Mouse (Mus musculus): ENCODE measurements around the gene 1110002E22Rik. TPM values are rescaled to one million over a fixed set of nuclear protein-coding genes. Genes with fewer than 3 reads are reported as not detected.

Gene 1110002E22Rik
- polyA plus RNA-seq (2017; shearing (Covaris generic)), result not detected

DNA sequence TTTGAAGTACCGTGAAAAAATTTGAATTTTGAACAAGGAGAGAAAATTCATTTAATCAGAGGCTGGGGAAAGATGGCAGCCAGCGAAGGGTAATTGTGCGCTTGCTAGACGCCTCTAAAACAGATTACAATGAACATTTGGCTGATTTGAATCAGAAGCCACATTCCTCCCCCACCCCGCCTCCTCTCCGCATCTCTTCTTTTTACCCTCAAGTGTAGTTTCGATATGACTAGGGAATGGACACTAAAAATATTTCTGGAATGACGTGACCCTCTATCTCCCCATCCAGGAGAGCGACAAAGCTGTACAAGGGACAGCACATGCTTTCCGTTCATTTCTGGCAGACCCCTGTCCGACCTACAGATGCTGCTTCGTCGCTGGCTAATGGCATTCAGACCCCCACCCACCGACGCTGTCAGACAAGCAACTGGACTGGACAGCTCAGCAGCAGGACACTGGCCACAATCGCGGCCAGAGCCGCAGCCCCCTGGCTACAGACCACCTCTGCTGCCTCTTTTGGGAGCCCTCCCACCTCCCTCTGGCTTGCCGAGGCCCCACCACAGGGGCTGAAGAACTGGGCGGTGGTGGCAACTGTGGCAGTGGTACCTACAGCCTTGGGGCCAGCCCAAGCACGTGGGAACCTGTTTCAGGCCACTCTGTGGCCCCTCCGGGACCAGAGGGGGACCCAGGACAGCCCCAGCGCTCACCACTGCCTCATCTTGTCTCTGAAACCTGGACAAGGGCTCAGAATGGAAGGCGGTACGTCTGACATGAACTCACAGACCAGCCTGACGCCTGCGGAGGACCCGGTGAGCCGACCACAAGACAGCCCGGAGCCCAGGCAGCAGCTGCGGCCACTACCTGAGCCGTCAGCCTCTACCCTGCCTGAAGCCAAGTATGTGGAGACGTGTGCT, at the start of gene 1110002E22Rik:
Gene 1110002E22Rik, plus strand, starts transcription at position 321 of the 914 bp plus-strand sequence.
- ATAC-seq, result no peak

DNA sequence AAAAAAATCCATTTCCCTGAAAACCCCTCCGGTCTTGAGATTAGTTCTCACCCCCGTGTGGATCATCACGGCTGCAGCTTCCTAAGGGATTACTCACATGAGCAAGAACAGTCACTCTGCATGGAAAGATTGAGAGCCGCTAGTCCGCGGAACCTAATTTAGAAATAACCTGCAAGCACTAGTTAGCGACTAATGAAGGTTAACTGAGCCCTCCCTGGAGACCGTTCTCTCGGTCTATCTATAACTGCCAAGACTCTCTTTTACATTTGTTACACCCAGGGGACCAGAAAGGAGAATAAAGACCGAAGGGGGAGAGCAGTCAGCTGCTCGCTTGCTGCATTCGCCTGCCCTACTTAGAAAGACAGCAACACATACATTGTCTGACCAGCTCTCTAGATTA, 48.0 kb upstream of the 1110002E22Rik start:
- no peak for ATAC-seq

DNA sequence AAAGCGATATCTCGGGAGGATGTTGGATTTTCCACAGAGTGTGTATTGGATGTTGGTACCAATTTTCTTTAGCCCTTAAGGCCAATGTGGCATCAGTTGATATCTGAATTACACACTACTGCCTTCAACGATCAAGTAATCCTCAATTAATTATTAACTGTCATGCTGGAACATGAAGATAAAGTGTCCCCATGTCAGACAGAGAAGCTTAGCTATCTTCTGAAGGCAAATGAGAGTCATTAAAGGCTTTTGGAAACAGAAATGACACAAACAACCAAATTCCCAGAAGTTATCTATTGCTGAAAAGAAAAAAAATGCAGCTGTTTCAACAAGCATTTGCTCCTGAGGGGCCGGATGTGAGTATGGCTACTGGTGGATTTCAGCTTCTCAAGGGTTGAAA, 42.8 kb upstream of the 1110002E22Rik start:
- no peak for ATAC-seq

DNA sequence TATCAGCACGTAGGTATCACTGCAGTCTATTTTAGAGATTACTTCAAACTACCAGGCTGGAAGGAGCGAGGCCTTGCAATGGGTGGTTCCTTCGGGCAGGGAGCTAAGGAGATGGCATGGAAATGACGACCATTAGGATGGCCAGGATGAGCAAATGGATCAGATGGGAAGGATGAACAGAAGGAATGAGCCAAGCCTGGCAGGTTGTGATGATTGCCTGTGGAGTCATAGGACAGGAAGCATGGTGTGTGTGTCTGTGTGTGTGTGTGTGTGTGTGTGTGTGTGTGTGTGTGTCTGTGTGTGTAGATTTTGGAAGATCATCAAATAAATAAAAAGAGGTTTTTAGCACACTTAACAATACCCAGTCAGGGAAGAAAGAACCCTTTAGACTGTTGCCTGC, 42.2 kb upstream of the 1110002E22Rik start:
- ATAC-seq, result no peak

DNA sequence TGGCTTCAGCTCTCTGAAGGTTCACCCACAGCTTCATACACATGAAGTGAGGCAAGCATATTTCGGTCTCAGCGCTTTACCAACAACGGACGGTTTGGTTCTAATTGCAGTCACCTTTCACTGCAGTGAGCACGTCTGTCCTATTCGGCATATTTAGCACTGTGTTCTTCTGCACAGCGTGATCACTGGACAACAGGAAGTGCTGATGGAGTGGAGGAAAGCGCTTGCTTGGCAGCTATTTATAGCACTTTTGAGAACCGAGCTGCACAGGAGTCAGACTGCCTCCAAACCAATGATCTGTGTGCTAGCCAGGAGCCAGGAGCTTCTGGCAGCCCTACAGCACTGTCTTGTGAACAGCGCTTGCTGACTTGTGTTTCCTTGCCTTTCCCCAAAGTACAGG, 38.6 kb upstream of the 1110002E22Rik start:
- ATAC-seq, result no peak

DNA sequence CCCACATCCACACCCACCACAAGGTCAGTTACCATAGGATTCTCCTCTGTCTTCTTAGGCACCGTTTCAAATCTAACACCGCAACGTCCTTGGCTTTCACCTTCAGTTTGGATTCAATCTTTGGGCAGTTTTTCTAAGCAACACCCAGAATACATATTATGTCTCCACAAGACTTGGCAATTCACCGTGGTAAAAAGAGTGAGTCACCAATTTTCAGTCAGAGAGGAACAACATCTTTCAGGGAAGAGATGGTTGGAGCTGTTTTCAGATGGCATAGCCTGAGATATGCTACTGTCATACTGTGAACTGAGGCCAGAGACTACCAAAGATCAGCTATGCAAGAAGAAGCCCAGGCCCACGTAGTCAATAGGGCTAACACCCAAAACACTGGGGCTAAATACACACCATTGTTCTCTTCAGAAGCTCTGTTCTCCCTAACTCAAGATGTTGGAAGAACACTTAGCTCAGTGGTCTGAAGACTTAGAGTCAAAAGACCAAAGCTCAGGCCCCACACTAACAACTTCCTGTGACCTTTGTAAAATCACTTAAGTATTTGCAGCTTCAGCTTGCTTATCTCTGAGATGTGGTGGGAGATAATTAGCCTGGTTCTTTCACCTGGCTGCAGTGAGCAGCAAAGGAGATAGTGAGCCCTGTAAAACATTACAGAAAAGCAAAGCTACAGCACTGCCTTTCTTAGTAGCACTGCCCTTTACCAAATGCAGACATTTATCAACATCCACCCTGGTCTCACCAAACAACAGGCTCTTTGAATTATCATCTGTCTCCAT, 37.1 kb upstream of the 1110002E22Rik start:
- peak; percentile 52 for ATAC-seq

- ATAC-seq, result no peak
Measured at GRCm38 (mm10) chr3:138029351-138029750, 35.5 kb upstream of the 1110002E22Rik start.

DNA sequence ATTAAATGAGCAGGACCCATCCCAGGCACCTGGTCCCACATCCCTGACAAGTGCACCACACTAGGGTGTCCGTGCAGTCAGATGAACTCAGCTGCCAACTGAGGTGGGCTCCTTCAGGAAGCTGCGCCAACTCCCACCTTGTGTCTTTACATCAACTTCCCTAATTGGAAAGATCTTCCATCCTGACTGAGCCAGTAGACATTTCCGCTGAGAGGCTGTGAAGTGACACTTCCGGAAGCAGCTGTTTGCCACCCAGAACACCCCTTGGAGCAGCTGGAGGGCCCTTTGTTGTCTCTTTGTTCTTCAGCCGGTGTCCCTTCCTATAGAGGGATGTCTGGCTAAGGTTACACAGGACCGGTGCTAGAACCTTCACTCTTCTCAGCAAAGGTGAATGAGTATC, 34.3 kb upstream of the 1110002E22Rik start:
- ATAC-seq, result no peak

DNA sequence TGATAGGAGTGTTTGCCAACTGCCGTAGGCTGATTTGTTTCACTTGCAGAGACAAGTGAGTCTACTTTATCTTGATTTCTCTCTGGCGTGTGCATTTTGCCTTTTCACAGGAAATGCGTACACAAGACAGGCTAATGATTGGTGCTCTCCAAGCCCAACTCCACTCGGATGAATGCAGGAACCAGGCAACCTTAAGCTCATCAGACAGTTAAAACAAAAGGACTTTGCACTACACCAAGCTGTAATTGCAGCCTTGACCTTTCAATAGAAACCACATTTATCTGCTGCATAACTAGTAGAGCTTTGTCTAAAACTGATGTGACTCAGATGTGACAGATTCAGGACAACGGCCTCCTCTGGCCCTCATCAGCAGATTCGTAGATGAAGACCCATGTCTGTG, 30.9 kb upstream of the 1110002E22Rik start:
- ATAC-seq, result no peak

- ATAC-seq, result no peak
Measured at GRCm38 (mm10) chr3:138040938-138041337, 23.9 kb upstream of the 1110002E22Rik start.

- no peak for ATAC-seq
Measured at GRCm38 (mm10) chr3:138041591-138042301, 23.1 kb upstream of the 1110002E22Rik start.

DNA sequence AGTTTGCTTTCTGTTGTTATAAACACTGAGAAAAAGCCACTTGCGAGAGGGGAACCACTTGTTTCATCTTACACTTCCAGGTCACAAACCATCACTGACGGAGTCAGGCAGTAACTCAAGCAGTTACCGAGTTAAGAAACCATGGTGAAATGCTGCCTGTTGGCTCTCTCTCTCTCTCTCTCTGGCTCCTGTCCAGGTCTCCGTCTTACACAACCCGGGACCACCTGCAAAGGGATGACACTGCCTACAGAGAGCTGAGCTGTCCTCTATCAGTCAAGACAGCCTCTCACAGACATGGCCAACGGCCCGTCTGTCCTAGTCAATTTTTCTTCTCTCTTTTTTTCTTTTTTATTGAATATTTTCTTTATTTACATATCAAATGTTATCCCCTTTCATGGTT, 21.5 kb upstream of the 1110002E22Rik start:
- no peak for ATAC-seq

- no peak for ATAC-seq
Measured at GRCm38 (mm10) chr3:138049555-138049954, 15.3 kb upstream of the 1110002E22Rik start.

- ATAC-seq, result no peak
Measured at GRCm38 (mm10) chr3:138050772-138051171, 14.1 kb upstream of the 1110002E22Rik start.

GRCm38 (mm10) chr3:138051431-138051830, 13.4 kb upstream of the 1110002E22Rik start:
- no peak for ATAC-seq

DNA sequence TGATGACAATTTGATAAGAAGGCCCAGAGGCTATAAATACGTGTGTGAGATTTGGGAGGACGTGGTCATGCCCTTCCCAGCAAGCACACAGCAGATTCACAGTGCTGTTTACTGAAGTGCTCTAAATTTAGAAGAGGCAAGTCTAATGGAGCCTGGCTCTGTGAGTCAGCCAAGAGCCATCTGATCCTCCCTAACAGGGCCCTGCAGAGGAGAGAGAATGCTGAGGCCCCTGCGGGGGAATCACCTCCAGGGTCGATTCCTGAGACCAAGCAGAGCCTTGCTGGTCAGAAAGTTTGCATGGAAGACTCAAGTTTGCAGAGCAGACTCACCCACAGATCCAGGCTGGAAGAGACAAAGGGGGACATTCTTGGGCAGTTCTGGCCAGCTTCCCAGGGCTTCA, 10.9 kb upstream of the 1110002E22Rik start:
- ATAC-seq, result no peak

DNA sequence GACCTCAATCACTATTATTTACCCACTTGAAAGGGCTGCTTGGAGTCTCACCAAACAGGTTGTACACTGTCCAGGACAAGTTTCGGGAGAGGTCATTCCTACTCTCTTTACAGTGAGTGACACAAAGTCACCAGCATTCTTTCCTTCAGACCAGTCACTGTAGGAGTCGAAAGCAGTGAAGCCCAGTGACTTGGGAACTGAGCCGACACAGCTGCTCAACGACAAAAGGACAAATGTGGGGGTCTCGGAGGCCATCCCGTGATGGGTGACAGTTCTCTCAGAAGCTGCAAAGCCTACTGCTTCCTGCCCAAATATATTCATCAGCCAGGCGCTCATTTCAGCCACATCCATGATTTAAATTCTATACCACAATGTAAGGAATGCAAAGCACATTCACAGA, 7.9 kb upstream of the 1110002E22Rik start:
- ATAC-seq, result no peak

GRCm38 (mm10) chr3:138058226-138058625, 6.6 kb upstream of the 1110002E22Rik start:
- ATAC-seq, result no peak

GRCm38 (mm10) chr3:138060429-138060828, 4.4 kb upstream of the 1110002E22Rik start:
- no peak for ATAC-seq

- no peak for ATAC-seq
Measured at GRCm38 (mm10) chr3:138061205-138061911, 3.5 kb upstream of the 1110002E22Rik start.

GRCm38 (mm10) chr3:138062673-138063072, 2.2 kb upstream of the 1110002E22Rik start:
- ATAC-seq, result no peak

- no peak for ATAC-seq
Measured at GRCm38 (mm10) chr3:138063731-138064329, 1.0 kb upstream of the 1110002E22Rik start.
